Mouse (Mus musculus): ENCODE data around the gene Prmt3. TPM values are rescaled to one million over a fixed set of nuclear protein-coding genes. Genes with fewer than 3 reads are reported as not detected.

The Prmt3 gene
- polyA plus RNA-seq, 1 experiment = 20.3 TPM

DNA sequence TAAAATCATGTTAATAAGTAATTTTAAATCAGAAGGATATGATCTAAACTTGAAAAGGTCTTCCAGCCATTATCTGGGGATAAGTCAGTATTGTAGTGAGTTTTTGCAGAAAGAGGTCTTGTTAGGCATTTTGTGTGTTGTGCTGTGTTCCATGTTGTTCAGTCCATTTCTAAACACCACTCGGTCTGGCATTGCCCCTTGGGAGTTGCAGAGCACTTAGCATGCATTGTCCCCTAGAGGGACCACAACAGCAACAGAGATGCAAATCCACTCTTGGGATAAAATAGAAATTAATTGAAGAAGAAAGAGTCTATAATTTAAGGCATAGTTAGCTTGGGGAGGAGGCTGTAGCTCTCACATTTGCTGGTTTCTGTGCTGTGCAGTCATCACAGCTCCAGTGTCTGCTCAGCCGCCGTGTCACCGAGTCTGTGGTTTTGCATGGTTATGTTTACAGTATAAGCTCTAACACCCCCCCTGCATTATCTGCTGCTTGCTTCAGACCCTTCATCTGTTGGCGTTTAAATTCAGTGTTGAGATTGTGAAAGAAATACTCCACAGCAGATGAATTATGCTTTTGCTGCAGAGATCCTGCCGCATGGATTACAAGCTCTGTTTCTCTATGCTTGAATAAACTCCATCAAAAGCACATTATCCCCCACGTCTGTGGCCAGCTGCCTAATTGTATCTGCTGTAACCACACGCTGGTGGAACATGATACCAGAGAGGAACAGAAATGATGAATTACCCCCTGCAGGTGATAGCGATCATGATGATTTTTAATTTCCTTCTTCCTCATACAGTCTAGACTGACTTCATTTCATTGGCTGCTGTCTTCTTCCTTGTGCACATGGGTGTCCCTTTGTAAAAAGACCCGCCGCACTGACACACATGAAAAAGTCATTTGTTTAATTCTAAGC, 64.5 kb downstream of the Prmt3 start:
- Histone ChIP-seq H3K4me2 (ENCODE audit: low read depth) (peak overlapping the region; percentile 76), H3K79me2 (ENCODE audit: control insufficient read depth, insufficient read depth) (peaks cover 3% of the 10 kb centered on the region), H3K36me3 (ENCODE audit: control insufficient read depth, insufficient read depth) (peaks cover 4% of the 10 kb centered on the region), H3K4me3 (no peak overlapping the region), H3K27me3 (ENCODE audit: control insufficient read depth, insufficient read depth, insufficient read length) (no peaks in the 10 kb centered on the region), H3ac (ENCODE audit: control insufficient read depth, insufficient read length) (no peak overlapping the region)
- TF ChIP-seq POLR2AphosphoS2 (IDR thresholded peaks at IDR 0.05; ENCODE audit: insufficient read length, low read depth) = no peak
- TF ChIP-seq MYOD1 (IDR thresholded peaks at IDR 0.05; ENCODE audit: control insufficient read depth in 1 of 3, insufficient read length in 2 of 3, low read depth in 2 of 3) = peak in 2 of 3 experiments; percentile 32 to 33

GRCm38 (mm10) chr7:49843304-49843933, 65.3 kb downstream of the Prmt3 start:
- H3K79me2 ChIP-seq (ENCODE audit: control insufficient read depth, insufficient read depth) = peaks cover 3% of the 10 kb centered on the region
- peak overlapping the region; percentile 76 for H3K4me2 ChIP-seq (ENCODE audit: low read depth)
- no peaks in the 10 kb centered on the region for H3K27me3 ChIP-seq (ENCODE audit: control insufficient read depth, insufficient read depth, insufficient read length)
- peaks cover 4% of the 10 kb centered on the region for H3K36me3 ChIP-seq (ENCODE audit: control insufficient read depth, insufficient read depth)
- no peak overlapping the region for H3ac ChIP-seq (ENCODE audit: control insufficient read depth, insufficient read length)
- TF ChIP-seq POLR2AphosphoS2 (IDR thresholded peaks at IDR 0.05; ENCODE audit: insufficient read length, low read depth) = no peak
- no peak for TF ChIP-seq REST (IDR thresholded peaks at IDR 0.05; ENCODE audit: insufficient read depth, insufficient read length)
- TF ChIP-seq SRF (IDR thresholded peaks at IDR 0.05; ENCODE audit: control insufficient read depth, insufficient read length, low read depth) = no peak
- TF ChIP-seq USF1 (IDR thresholded peaks at IDR 0.05; ENCODE audit: low read depth) = no peak
- TF ChIP-seq TCF3 (IDR thresholded peaks at IDR 0.05; ENCODE audit: insufficient read length, low read depth) = no peak
- TF ChIP-seq E2F4 (IDR thresholded peaks at IDR 0.05; ENCODE audit: insufficient read depth) = no peak
- no peak for TF ChIP-seq MYOD1 (IDR thresholded peaks at IDR 0.05; ENCODE audit: control insufficient read depth in 1 of 3, insufficient read length in 2 of 3, low read depth in 2 of 3)
- no peak for TF ChIP-seq TCF12 (IDR thresholded peaks at IDR 0.05; ENCODE audit: insufficient read depth, poor library complexity, severe bottlenecking)
- no peak for TF ChIP-seq MYOG (IDR thresholded peaks at IDR 0.05; ENCODE audit: control insufficient read depth in 1 of 3, insufficient read depth in 1 of 3, insufficient read length in 2 of 3, low read depth in 2 of 3)
- TF ChIP-seq POLR2A (IDR thresholded peaks at IDR 0.05; ENCODE audit: insufficient read length, low read depth) = no peak
- no peak for TF ChIP-seq CEBPB (IDR thresholded peaks at IDR 0.05; ENCODE audit: insufficient read depth, poor library complexity, severe bottlenecking)
- no peak for TF ChIP-seq MAX (IDR thresholded peaks at IDR 0.05; ENCODE audit: low read depth)
- no peak overlapping the region for H3K4me3 ChIP-seq

- Histone ChIP-seq H3K4me3 (no peak overlapping the region), H3K79me2 (ENCODE audit: control insufficient read depth, insufficient read depth) (no peaks in the 10 kb centered on the region), H3K4me2 (ENCODE audit: low read depth) (peak overlapping the region; percentile 38), H3K36me3 (ENCODE audit: control insufficient read depth, insufficient read depth) (peaks cover 17% of the 10 kb centered on the region), H3ac (ENCODE audit: control insufficient read depth, insufficient read length) (no peak overlapping the region), H3K27me3 (ENCODE audit: control insufficient read depth, insufficient read depth, insufficient read length) (no peaks in the 10 kb centered on the region)
- TF ChIP-seq POLR2A (IDR thresholded peaks at IDR 0.05; ENCODE audit: insufficient read length, low read depth) (no peak), CEBPB (IDR thresholded peaks at IDR 0.05; ENCODE audit: insufficient read depth, poor library complexity, severe bottlenecking) (no peak), USF1 (IDR thresholded peaks at IDR 0.05; ENCODE audit: low read depth) (no peak), MYOD1 (IDR thresholded peaks at IDR 0.05; ENCODE audit: control insufficient read depth in 1 of 3, insufficient read length in 2 of 3, low read depth in 2 of 3) (peak in 2 of 3 experiments; percentile 61), MAX (IDR thresholded peaks at IDR 0.05; ENCODE audit: low read depth) (no peak), SRF (IDR thresholded peaks at IDR 0.05; ENCODE audit: control insufficient read depth, insufficient read length, low read depth) (no peak), TCF3 (IDR thresholded peaks at IDR 0.05; ENCODE audit: insufficient read length, low read depth) (no peak), POLR2AphosphoS2 (IDR thresholded peaks at IDR 0.05; ENCODE audit: insufficient read length, low read depth) (no peak), REST (IDR thresholded peaks at IDR 0.05; ENCODE audit: insufficient read depth, insufficient read length) (no peak), MYOG (IDR thresholded peaks at IDR 0.05; ENCODE audit: control insufficient read depth in 1 of 3, insufficient read depth in 1 of 3, insufficient read length in 2 of 3, low read depth in 2 of 3) (peak; percentile 30 to 77 (median 37)), TCF12 (IDR thresholded peaks at IDR 0.05; ENCODE audit: insufficient read depth, poor library complexity, severe bottlenecking) (peak; percentile 7), E2F4 (IDR thresholded peaks at IDR 0.05; ENCODE audit: insufficient read depth) (no peak)
These were observed 69.8 kb downstream of the Prmt3 start for GRCm38 (mm10) chr7:49847939-49848338.

DNA sequence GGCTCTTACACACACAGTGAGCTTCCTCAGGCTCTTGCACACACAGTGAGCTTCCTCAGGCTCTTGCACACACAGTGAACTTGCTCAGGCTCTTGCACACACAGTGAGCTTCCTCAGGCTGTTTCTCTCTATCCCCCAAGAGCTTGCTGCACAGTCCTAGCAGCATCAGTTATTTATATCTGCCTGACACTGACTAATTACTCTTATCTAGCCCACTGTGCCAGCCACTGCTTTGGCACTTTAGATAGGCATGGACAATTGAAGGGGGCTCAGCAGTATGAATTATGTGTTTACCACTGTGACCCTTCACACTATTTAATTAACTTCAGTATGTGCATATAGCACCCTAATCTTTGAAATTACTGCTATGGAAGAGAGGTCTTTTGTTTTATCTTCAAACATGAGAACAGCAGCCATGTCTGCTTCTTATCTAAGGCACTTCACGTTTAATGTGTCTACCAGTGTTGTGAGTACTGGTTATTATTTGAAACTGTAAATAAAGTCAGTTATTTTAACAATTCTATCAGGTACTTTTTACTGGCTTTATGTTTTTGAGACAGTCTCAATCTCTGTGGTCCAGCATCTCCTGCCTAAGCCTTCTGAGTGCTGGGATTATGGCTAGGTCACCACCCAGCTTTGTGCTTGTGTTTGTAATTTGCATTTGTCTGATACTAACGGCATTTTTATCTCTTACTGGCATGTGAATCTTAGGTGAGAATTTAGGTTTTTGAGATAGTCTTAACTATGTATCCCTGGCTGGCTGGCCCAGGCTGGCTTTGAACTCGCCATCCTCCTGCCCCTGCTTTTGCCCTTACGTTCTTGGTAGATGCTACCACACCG, 75.4 kb downstream of the Prmt3 start:
- Histone ChIP-seq H3K79me2 (ENCODE audit: control insufficient read depth, insufficient read depth) (no peaks in the 10 kb centered on the region), H3K4me3 (no peak overlapping the region), H3ac (ENCODE audit: control insufficient read depth, insufficient read length) (no peak overlapping the region), H3K36me3 (ENCODE audit: control insufficient read depth, insufficient read depth) (peaks cover 31% of the 10 kb centered on the region), H3K4me2 (ENCODE audit: low read depth) (no peak overlapping the region), H3K27me3 (ENCODE audit: control insufficient read depth, insufficient read depth, insufficient read length) (no peaks in the 10 kb centered on the region)
- TF ChIP-seq POLR2A (IDR thresholded peaks at IDR 0.05; ENCODE audit: insufficient read length, low read depth) (no peak), REST (IDR thresholded peaks at IDR 0.05; ENCODE audit: insufficient read depth, insufficient read length) (no peak), E2F4 (IDR thresholded peaks at IDR 0.05; ENCODE audit: insufficient read depth) (no peak)

Measured in myocyte (in vitro differentiated cells).